Mouse (Mus musculus): ENCODE data around the gene Stk39.

Gene Stk39

GRCm38 (mm10) chr2:68419746-68420145 lies 52.3 kb downstream of the Stk39 start:
- DNase-seq: no peak

- DNase-seq: no peak
Observed at GRCm38 (mm10) chr2:68419165-68419564, 52.9 kb downstream of the Stk39 start.

- DNase-seq: no peak
Observed at GRCm38 (mm10) chr2:68417081-68417480, 55.0 kb downstream of the Stk39 start.

- DNase-seq: no peak
Observed at GRCm38 (mm10) chr2:68415691-68416090, 56.4 kb downstream of the Stk39 start.

GRCm38 (mm10) chr2:68412149-68412548 lies 59.9 kb downstream of the Stk39 start:
- DNase-seq: no peak

GRCm38 (mm10) chr2:68411201-68411600 lies 60.9 kb downstream of the Stk39 start:
- no peak for DNase-seq

GRCm38 (mm10) chr2:68409640-68410215 lies 62.3 kb downstream of the Stk39 start:
- no peak for DNase-seq

GRCm38 (mm10) chr2:68408271-68408980 lies 63.6 kb downstream of the Stk39 start:
- peak in 1 of 2 experiments; percentile 30 for DNase-seq

GRCm38 (mm10) chr2:68407179-68407950 lies 64.7 kb downstream of the Stk39 start:
- no peak for DNase-seq

- DNase-seq: peak in 1 of 2 experiments; percentile 45
Observed at GRCm38 (mm10) chr2:68406571-68407074, 65.4 kb downstream of the Stk39 start.

- DNase-seq: peak; percentile 31 to 53
Observed at GRCm38 (mm10) chr2:68405163-68405715, 66.8 kb downstream of the Stk39 start.

- peak in 1 of 2 experiments; percentile 34 for DNase-seq
Observed at GRCm38 (mm10) chr2:68404274-68405162, 67.5 kb downstream of the Stk39 start.

- no peak for DNase-seq
Observed at GRCm38 (mm10) chr2:68393611-68394549, 78.2 kb downstream of the Stk39 start.

GRCm38 (mm10) chr2:68387824-68388582 lies 84.1 kb downstream of the Stk39 start:
- peak in 1 of 2 experiments; percentile 60 for DNase-seq

GRCm38 (mm10) chr2:68386313-68386863 lies 85.7 kb downstream of the Stk39 start:
- DNase-seq: no peak

GRCm38 (mm10) chr2:68385654-68386312 lies 86.3 kb downstream of the Stk39 start:
- DNase-seq: no peak

- DNase-seq: no peak
Observed at GRCm38 (mm10) chr2:68383964-68384363, 88.1 kb downstream of the Stk39 start.

GRCm38 (mm10) chr2:68382394-68383059 lies 89.5 kb downstream of the Stk39 start:
- no peak for DNase-seq

GRCm38 (mm10) chr2:68381881-68382280 lies 90.2 kb downstream of the Stk39 start:
- no peak for DNase-seq
